Mouse (Mus musculus): ENCODE results near the gene Xpr1. TPM values are rescaled to one million over a fixed set of nuclear protein-coding genes. Genes with fewer than 3 reads are reported as not detected.
A peak's percentile ranks its signal among the peaks of the same experiment; 100 is the strongest.

The Xpr1 gene
- polyA plus RNA-seq, 1 experiment from 2014 or later, result 2.3 TPM

DNA sequence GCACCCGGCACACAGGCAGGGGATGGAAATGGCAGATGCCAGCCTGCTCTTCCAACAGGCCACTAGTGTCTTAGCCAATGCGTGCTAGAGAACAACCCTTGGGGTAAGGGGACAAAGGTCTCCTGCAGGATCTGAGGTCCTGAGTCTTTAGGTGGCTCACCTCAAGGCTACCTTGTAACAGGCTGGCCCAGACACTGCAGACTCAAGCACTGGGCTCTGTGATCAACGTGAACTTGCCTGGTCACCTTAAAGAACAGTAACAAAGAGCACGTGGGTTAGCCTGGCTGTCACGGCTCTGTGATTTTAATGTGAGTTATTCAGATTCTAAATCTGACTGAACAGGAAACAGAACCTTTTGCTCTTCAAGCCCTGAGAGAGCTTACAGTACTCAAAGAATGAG lies 179.1 kb downstream of the Xpr1 start:
- TF ChIP-seq CTCF (IDR thresholded peaks at IDR 0.05; ENCODE audit: low read depth), result no peak
- TF ChIP-seq EP300 (IDR thresholded peaks at IDR 0.05; ENCODE audit: low read depth), result no peak
- Histone ChIP-seq H3K27me3 (ENCODE audit: insufficient read depth, low read length) (peaks cover 2% of the 10 kb centered on the region; the same call in 1 of the 2 replicates), H3K27ac (ENCODE audit: low read depth) (no peak overlapping the region), H3K36me3 (replicated peaks; ENCODE audit: insufficient read depth, low read length) (no peaks in the 10 kb centered on the region), H3K4me3 (ENCODE audit: low read depth, low read length) (no peak overlapping the region), H3K4me1 (ENCODE audit: insufficient read depth) (peaks cover 5% of the 10 kb centered on the region; the same call in 1 of the 2 replicates), H3K9me3 (ENCODE audit: low read length) (no peaks in the 10 kb centered on the region), H3K4me2 (ENCODE audit: low read depth, low read length) (no peak overlapping the region), H3K9ac (replicated peaks) (no peak overlapping the region)
- DNase-seq (no peak), ATAC-seq (no peak)
- 78% methylated on average over 5 of the region's 5 CpGs for WGBS (ENCODE audit: insufficient replicate concordance)

DNA sequence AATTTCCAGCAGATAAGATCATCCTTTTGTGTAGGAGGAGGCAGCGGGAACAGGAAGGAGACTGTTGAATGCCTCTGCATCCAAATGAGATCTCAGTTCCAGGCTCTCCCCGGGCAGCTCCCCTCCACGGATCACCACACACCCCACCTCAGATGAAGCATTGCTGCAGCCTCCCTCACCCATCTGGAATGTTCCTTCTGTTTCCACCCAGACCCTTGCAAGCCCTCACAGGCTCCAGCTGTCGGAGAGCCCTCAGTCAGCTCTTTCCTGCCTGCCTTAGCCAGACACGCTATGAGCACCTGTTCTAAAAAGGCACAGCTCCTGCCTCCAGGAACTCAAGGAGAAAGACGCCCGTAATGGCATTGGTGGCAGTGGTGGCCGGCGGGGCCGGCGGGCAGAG lies 179.8 kb downstream of the Xpr1 start:
- no peak overlapping the region for H3K4me3 ChIP-seq (ENCODE audit: low read depth, low read length)
- WGBS (ENCODE audit: insufficient replicate concordance), result 77% methylated on average over 11 of the region's 11 CpGs
- ATAC-seq (no peak), DNase-seq (no peak)
- TF ChIP-seq CTCF (IDR thresholded peaks at IDR 0.05; ENCODE audit: low read depth) (no peak), EP300 (IDR thresholded peaks at IDR 0.05; ENCODE audit: low read depth) (no peak)
- H3K9ac ChIP-seq (replicated peaks), result no peak overlapping the region
- H3K4me1 ChIP-seq (ENCODE audit: insufficient read depth), result peaks cover 5% of the 10 kb centered on the region; the same call in 1 of the 2 replicates
- no peak overlapping the region for H3K4me2 ChIP-seq (ENCODE audit: low read depth, low read length)
- no peaks in the 10 kb centered on the region for H3K27me3 ChIP-seq (ENCODE audit: insufficient read depth, low read length)
- no peak overlapping the region for H3K27ac ChIP-seq (ENCODE audit: low read depth)
- no peaks in the 10 kb centered on the region for H3K9me3 ChIP-seq (ENCODE audit: low read length)
- H3K36me3 ChIP-seq (replicated peaks; ENCODE audit: insufficient read depth, low read length), result no peaks in the 10 kb centered on the region

GRCm38 (mm10) chr1:155236306-155237024 lies 180.8 kb downstream of the Xpr1 start:
- H3K9ac ChIP-seq (replicated peaks), result no peak overlapping the region
- 68% methylated on average over 13 of the region's 13 CpGs for WGBS (ENCODE audit: insufficient replicate concordance)
- no peak overlapping the region for H3K27ac ChIP-seq (ENCODE audit: low read depth)
- no peaks in the 10 kb centered on the region for H3K9me3 ChIP-seq (ENCODE audit: low read length)
- H3K27me3 ChIP-seq (ENCODE audit: insufficient read depth, low read length), result no peaks in the 10 kb centered on the region
- TF ChIP-seq EP300 (IDR thresholded peaks at IDR 0.05; ENCODE audit: low read depth) (no peak), CTCF (IDR thresholded peaks at IDR 0.05; ENCODE audit: low read depth) (no peak)
- no peak for DNase-seq
- ATAC-seq, result no peak
- H3K36me3 ChIP-seq (replicated peaks; ENCODE audit: insufficient read depth, low read length), result no peaks in the 10 kb centered on the region
- peaks cover 5% of the 10 kb centered on the region; the same call in 1 of the 2 replicates for H3K4me1 ChIP-seq (ENCODE audit: insufficient read depth)
- no peak overlapping the region for H3K4me3 ChIP-seq (ENCODE audit: low read depth, low read length)
- no peak overlapping the region for H3K4me2 ChIP-seq (ENCODE audit: low read depth, low read length)

GRCm38 (mm10) chr1:155235641-155236040 lies 181.6 kb downstream of the Xpr1 start:
- H3K4me2 ChIP-seq (ENCODE audit: low read depth, low read length), result no peak overlapping the region
- H3K36me3 ChIP-seq (replicated peaks; ENCODE audit: insufficient read depth, low read length), result no peaks in the 10 kb centered on the region
- ATAC-seq (no peak), DNase-seq (no peak)
- H3K9ac ChIP-seq (replicated peaks), result no peak overlapping the region
- no peak overlapping the region for H3K27ac ChIP-seq (ENCODE audit: low read depth)
- 50% methylated on average over 2 of the region's 2 CpGs for WGBS (ENCODE audit: insufficient replicate concordance)
- H3K4me3 ChIP-seq (ENCODE audit: low read depth, low read length), result no peak overlapping the region
- H3K9me3 ChIP-seq (ENCODE audit: low read length), result no peaks in the 10 kb centered on the region
- peaks cover 5% of the 10 kb centered on the region; the same call in 1 of the 2 replicates for H3K4me1 ChIP-seq (ENCODE audit: insufficient read depth)
- H3K27me3 ChIP-seq (ENCODE audit: insufficient read depth, low read length), result no peaks in the 10 kb centered on the region
- TF ChIP-seq CTCF (IDR thresholded peaks at IDR 0.05; ENCODE audit: low read depth) (no peak), EP300 (IDR thresholded peaks at IDR 0.05; ENCODE audit: low read depth) (no peak)

- Histone ChIP-seq H3K27ac (ENCODE audit: low read depth) (peak overlapping the region; percentile 16), H3K27me3 (ENCODE audit: insufficient read depth, low read length) (no peaks in the 10 kb centered on the region), H3K9me3 (ENCODE audit: low read length) (no peaks in the 10 kb centered on the region), H3K4me3 (ENCODE audit: low read depth, low read length) (no peak overlapping the region), H3K36me3 (replicated peaks; ENCODE audit: insufficient read depth, low read length) (no peaks in the 10 kb centered on the region), H3K9ac (replicated peaks) (no peak overlapping the region), H3K4me1 (ENCODE audit: insufficient read depth) (peaks cover 5% of the 10 kb centered on the region; the same call in 1 of the 2 replicates), H3K4me2 (ENCODE audit: low read depth, low read length) (no peak overlapping the region)
- ATAC-seq, result peak; percentile 29; the same call in 1 of the 2 replicates
- DNase-seq, result no peak
- 39% methylated on average over 14 of the region's 14 CpGs for WGBS (ENCODE audit: insufficient replicate concordance)
- no peak for TF ChIP-seq CTCF (IDR thresholded peaks at IDR 0.05; ENCODE audit: low read depth)
- no peak for TF ChIP-seq EP300 (IDR thresholded peaks at IDR 0.05; ENCODE audit: low read depth)
Measured at GRCm38 (mm10) chr1:155233931-155234607, 183.1 kb downstream of the Xpr1 start.

DNA sequence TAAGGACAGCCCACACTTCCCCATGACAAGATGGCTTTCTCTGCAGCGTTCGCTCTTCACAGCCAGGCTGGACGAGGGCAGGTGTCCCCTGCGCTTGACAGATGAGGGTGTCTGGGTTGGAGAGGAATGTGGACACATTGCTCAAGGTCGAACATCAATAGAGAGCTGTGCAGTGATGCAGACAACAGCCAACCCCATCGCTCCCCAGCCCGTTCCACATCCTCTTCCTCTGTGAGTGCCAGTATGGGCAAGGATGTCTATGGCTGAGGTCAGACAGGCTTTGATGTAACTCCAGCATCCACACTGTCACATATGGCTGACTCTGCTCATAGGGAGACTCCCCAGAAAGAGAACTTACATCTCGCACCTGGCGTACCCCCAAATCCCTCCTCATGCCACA lies 183.8 kb downstream of the Xpr1 start:
- Histone ChIP-seq H3K36me3 (replicated peaks; ENCODE audit: insufficient read depth, low read length) (no peaks in the 10 kb centered on the region), H3K27me3 (ENCODE audit: insufficient read depth, low read length) (no peaks in the 10 kb centered on the region), H3K27ac (ENCODE audit: low read depth) (no peak overlapping the region)

More for the DNA sequence above, 183.8 kb downstream of the Xpr1 start:
- no peak overlapping the region for H3K4me2 ChIP-seq (ENCODE audit: low read depth, low read length)
- H3K4me3 ChIP-seq (ENCODE audit: low read depth, low read length), result no peak overlapping the region
- DNase-seq (no peak), ATAC-seq (peak; percentile 16; the same call in 1 of the 2 replicates)
- TF ChIP-seq CTCF (IDR thresholded peaks at IDR 0.05; ENCODE audit: low read depth) (no peak), EP300 (IDR thresholded peaks at IDR 0.05; ENCODE audit: low read depth) (no peak)
- H3K9ac ChIP-seq (replicated peaks), result no peak overlapping the region
- 68% methylated on average over 9 of the region's 9 CpGs for WGBS (ENCODE audit: insufficient replicate concordance)
- no peaks in the 10 kb centered on the region for H3K9me3 ChIP-seq (ENCODE audit: low read length)
- peaks cover 5% of the 10 kb centered on the region; the same call in 1 of the 2 replicates for H3K4me1 ChIP-seq (ENCODE audit: insufficient read depth)
